Mouse (Mus musculus) gonadal fat pad, adult 2 months (tissue): ENCODE measurements around the gene Cldn15. TPM values are rescaled to one million over a fixed set of nuclear protein-coding genes. Genes with fewer than 3 reads are reported as not detected.
"Not testable (repeated sequence)": the region's sequence is repeated elsewhere in the genome, so short reads cannot be mapped to it uniquely, and the experiment has no call there.

Experiments used
- DNase-seq: peaks from one replicate; pipeline ENCODE4 v3.0.0-alpha.2; 2012; ENCODE audit warnings: low read depth
- polyA plus RNA-seq: library from polyadenylated mRNA; depleted of rRNA; stranded (reverse); fragments of >200 nt; gene quantifications from 2 replicates; pipeline ENCODE4 v1.2.3, GENCODE M21; 2012

Gene Cldn15
- polyA plus RNA-seq, 1 experiment, result 37.4 TPM

- DNase-seq, result not testable (repeated sequence)
Measured at GRCm38 (mm10) chr5:136949551-136950336, 16.7 kb upstream of the Cldn15 start.

GRCm38 (mm10) chr5:136950521-136950920 is 15.9 kb upstream of the Cldn15 start:
- DNase-seq, result no peak

GRCm38 (mm10) chr5:136952153-136952552 is 14.3 kb upstream of the Cldn15 start:
- DNase-seq, result no peak

- peak; percentile 78 for DNase-seq
Measured at GRCm38 (mm10) chr5:136953015-136953414, 13.4 kb upstream of the Cldn15 start, which contains the start of gene Fis1. Fis1 (plus strand) TSS chr5:136953275.

- DNase-seq, result no peak
Measured at GRCm38 (mm10) chr5:136953440-136953951, 12.9 kb upstream of the Cldn15 start.

GRCm38 (mm10) chr5:136955622-136956021 is 10.8 kb upstream of the Cldn15 start:
- DNase-seq, result no peak

- peak; percentile 65 for DNase-seq
Measured at GRCm38 (mm10) chr5:136957250-136957649, 9.2 kb upstream of the Cldn15 start.

- DNase-seq, result no peak
Measured at GRCm38 (mm10) chr5:136958991-136959605, 7.3 kb upstream of the Cldn15 start.

- DNase-seq, result no peak
Measured at GRCm38 (mm10) chr5:136960053-136960452, 6.4 kb upstream of the Cldn15 start.

GRCm38 (mm10) chr5:136961334-136961982 is 5.0 kb upstream of the Cldn15 start:
- DNase-seq, result no peak

GRCm38 (mm10) chr5:136961983-136962461 is 4.4 kb upstream of the Cldn15 start:
- DNase-seq, result peak; percentile 63

- DNase-seq, result no peak
Measured at GRCm38 (mm10) chr5:136962501-136962900, 3.9 kb upstream of the Cldn15 start.

- DNase-seq, result no peak
Measured at GRCm38 (mm10) chr5:136962966-136963540, 3.4 kb upstream of the Cldn15 start.

GRCm38 (mm10) chr5:136965210-136965609 is 1.2 kb upstream of the Cldn15 start:
- DNase-seq, result no peak

GRCm38 (mm10) chr5:136965686-136966085 is 730 bp upstream of the Cldn15 start:
- no peak for DNase-seq

GRCm38 (mm10) chr5:136966861-136967455 is 542 bp downstream of the Cldn15 start:
- DNase-seq, result no peak

- no peak for DNase-seq
Measured at GRCm38 (mm10) chr5:136967592-136967991, 1.2 kb downstream of the Cldn15 start.

GRCm38 (mm10) chr5:136970703-136971102 is 4.3 kb downstream of the Cldn15 start:
- no peak for DNase-seq

- no peak for DNase-seq
Measured at GRCm38 (mm10) chr5:136973670-136974069, 7.3 kb downstream of the Cldn15 start.

GRCm38 (mm10) chr5:136977769-136978168 is 11.4 kb downstream of the Cldn15 start:
- no peak for DNase-seq

GRCm38 (mm10) chr5:136979762-136980161 is 13.3 kb downstream of the Cldn15 start:
- DNase-seq, result no peak

- no peak for DNase-seq
Measured at GRCm38 (mm10) chr5:136980974-136981373, 14.6 kb downstream of the Cldn15 start.
